Mouse (Mus musculus) olfactory bulb, adult 2 months (tissue): ENCODE data around the gene Phactr4.

ENCODE experiments used
- CTCF ChIP-seq: fragments of 200-500 bp; IDR thresholded peaks from 2 replicates; pipeline ENCODE4 v1.5.1; 2012; ENCODE audit warnings: low read depth, mild to moderate bottlenecking, low read length, moderate library complexity; ENCODE audit not compliant: insufficient read depth
- POLR2A ChIP-seq: fragments of 200-500 bp; IDR thresholded peaks from 2 replicates; pipeline ENCODE4 v1.6.1; 2012; ENCODE audit warnings: mild to moderate bottlenecking, low read depth, low read length, moderate library complexity; ENCODE audit not compliant: insufficient read depth

DNA sequence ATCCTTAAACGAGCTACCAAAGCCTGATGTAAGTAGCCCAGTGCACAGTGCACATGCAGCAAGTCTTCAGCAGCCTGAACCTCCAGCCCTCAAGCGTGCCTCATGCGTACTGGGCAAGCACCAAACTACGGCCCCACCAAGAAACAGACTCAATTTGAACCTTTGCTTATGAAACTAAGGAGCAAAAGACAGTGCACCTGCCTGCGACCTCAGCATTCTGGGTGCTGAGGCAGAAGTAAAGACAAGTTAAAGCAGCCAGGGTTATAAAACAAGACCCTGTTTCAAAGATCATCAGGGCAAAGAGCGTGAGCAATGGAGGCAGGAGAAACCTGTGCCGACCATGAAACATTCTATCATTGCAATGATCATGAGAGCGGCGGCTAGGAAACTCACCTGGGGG is 21.3 kb downstream of the Phactr4 start:
- no peak for TF ChIP-seq CTCF
- TF ChIP-seq POLR2A, result no peak
